In genomic region chr13:94059373-94059772, GRCm38 (mm10) we compare ENCODE assay signal across 11 mouse cellular contexts. TPM values are rescaled to one million over a fixed set of nuclear protein-coding genes. Genes with fewer than 3 reads are reported as not detected.
DNase-seq lines count a peak whose midpoint lies in the region; ATAC-seq and TF ChIP-seq lines count a peak whose summit lies in the region.
"Had no signal": no experiment of that assay in that cellular context is flagged by ENCODE, and none has a peak within 500 bp of the region (broad histone marks: within the 10 kb centered on the region; RNA-seq: fewer than 3 reads in every experiment).

No protein-coding gene starts in this region.

- H3K4me3 ChIP-seq in heart, embryonic 16.5 days (ENCODE audit: low read length), result no peak overlapping the region
- H3K4me3 ChIP-seq in lung, postnatal 0 days (ENCODE audit: low read depth, low read length), result no peak overlapping the region
- peak overlapping the region; percentile 86; the same call in 1 of the 2 replicates for H3K4me3 ChIP-seq in embryonic facial prominence, embryonic 12.5 days
- H3K4me3 ChIP-seq in limb, embryonic 13.5 days, result peak overlapping the region; percentile 90

- H3K27me3 ChIP-seq in heart, embryonic 16.5 days (ENCODE audit: control insufficient read depth, insufficient read depth, low read length), result no peaks in the 10 kb centered on the region
- H3K27me3 ChIP-seq in lung, postnatal 0 days (replicated peaks; ENCODE audit: insufficient read depth, low read length), result no peaks in the 10 kb centered on the region
- H3K27me3 ChIP-seq in embryonic facial prominence, embryonic 12.5 days, result no peaks in the 10 kb centered on the region
- peaks cover 18% of the 10 kb centered on the region for H3K27me3 ChIP-seq in limb, embryonic 13.5 days

- no peaks in the 10 kb centered on the region for H3K9me3 ChIP-seq in heart, embryonic 16.5 days (replicated peaks; ENCODE audit: control insufficient read depth, low read length)
- no peaks in the 10 kb centered on the region for H3K9me3 ChIP-seq in lung, postnatal 0 days (ENCODE audit: low read length)
- H3K9me3 ChIP-seq in embryonic facial prominence, embryonic 12.5 days, result no peaks in the 10 kb centered on the region
- no peaks in the 10 kb centered on the region for H3K9me3 ChIP-seq in limb, embryonic 13.5 days
- H3K9me3 ChIP-seq: liver, embryonic 13.5 days had no signal

- no peaks in the 10 kb centered on the region for H3K36me3 ChIP-seq in heart, embryonic 16.5 days (ENCODE audit: control insufficient read depth, insufficient read depth)
- no peaks in the 10 kb centered on the region for H3K36me3 ChIP-seq in lung, postnatal 0 days (ENCODE audit: insufficient read depth, low read length)
- H3K36me3 ChIP-seq in embryonic facial prominence, embryonic 12.5 days, result no peaks in the 10 kb centered on the region
- peaks cover 4% of the 10 kb centered on the region; the same call in 1 of the 2 replicates for H3K36me3 ChIP-seq in limb, embryonic 13.5 days
- H3K36me3 ChIP-seq: liver, embryonic 13.5 days had no signal

- ATAC-seq in heart, embryonic 16.5 days (replicated peaks; ENCODE audit: extremely low read depth, insufficient read depth, low FRiP score), result no peak
- ATAC-seq in lung, postnatal 0 days, result no peak
- no peak for ATAC-seq in embryonic facial prominence, embryonic 12.5 days (ENCODE audit: insufficient number of reproducible peaks, insufficient read depth, low FRiP score, low TSS enrichment)
- ATAC-seq in limb, embryonic 13.5 days (ENCODE audit: low FRiP score, low read depth), result no peak

- H3K4me1 ChIP-seq in heart, embryonic 16.5 days (ENCODE audit: control insufficient read depth, insufficient read depth, low read length), result peaks cover 25% of the 10 kb centered on the region
- peaks cover 16% of the 10 kb centered on the region for H3K4me1 ChIP-seq in lung, postnatal 0 days (ENCODE audit: insufficient read depth, low read depth, low read length)
- peaks cover 46% of the 10 kb centered on the region for H3K4me1 ChIP-seq in embryonic facial prominence, embryonic 12.5 days
- peaks cover 47% of the 10 kb centered on the region for H3K4me1 ChIP-seq in limb, embryonic 13.5 days

- H3K27ac ChIP-seq in heart, embryonic 16.5 days (ENCODE audit: low read length), result no peak overlapping the region
- H3K27ac ChIP-seq in lung, postnatal 0 days (ENCODE audit: low read length), result no peak overlapping the region
- H3K27ac ChIP-seq in embryonic facial prominence, embryonic 12.5 days, result no peak overlapping the region
- H3K27ac ChIP-seq in limb, embryonic 13.5 days, result no peak overlapping the region
- H3K27ac ChIP-seq: liver, embryonic 13.5 days had no signal

- no peak for TF ChIP-seq EP300 in lung, postnatal 0 days (IDR thresholded peaks at IDR 0.05)

- TF ChIP-seq CTCF in lung, postnatal 0 days (IDR thresholded peaks at IDR 0.05), result no peak

- intact Hi-C loops in heart, postnatal 10 days (cut with DNase I), result loop anchor here (5.0 kb wide), 2 partner anchors 67 to 222 kb away; no protein-coding TSS in a partner anchor

- H3K4me2 ChIP-seq in heart, embryonic 16.5 days (ENCODE audit: low read depth, low read length), result peak overlapping the region; percentile 99
- H3K4me2 ChIP-seq in lung, postnatal 0 days (replicated peaks; ENCODE audit: low read depth, low read length), result peak overlapping the region; percentile 99; the same call in 1 of the 2 replicates
- H3K4me2 ChIP-seq in embryonic facial prominence, embryonic 12.5 days (replicated peaks), result peak overlapping the region; percentile 69
- H3K4me2 ChIP-seq in limb, embryonic 13.5 days (replicated peaks), result peak overlapping the region; percentile 81

- WGBS in heart, embryonic 16.5 days, result 93% methylated on average over 4 of the region's 4 CpGs
- 86% methylated on average over 4 of the region's 4 CpGs for WGBS in lung, postnatal 0 days
- WGBS in embryonic facial prominence, embryonic 12.5 days, result 79% methylated on average over 4 of the region's 4 CpGs
- WGBS in limb, embryonic 13.5 days, result 84% methylated on average over 4 of the region's 4 CpGs

- no peak overlapping the region for H3K9ac ChIP-seq in heart, embryonic 16.5 days (ENCODE audit: low read length)
- H3K9ac ChIP-seq in lung, postnatal 0 days (replicated peaks; ENCODE audit: low read depth), result no peak overlapping the region
- no peak overlapping the region for H3K9ac ChIP-seq in embryonic facial prominence, embryonic 12.5 days
- 0 out of 2 replicates have a peak overlapping the region, but pooled peaks have one; percentile 91 for H3K9ac ChIP-seq in limb, embryonic 13.5 days
- H3K9ac ChIP-seq: liver, embryonic 13.5 days had no signal

- no peak for DNase-seq in heart, postnatal 10 days
- no peak for DNase-seq in lung, postnatal 0 days (ENCODE audit: low spot score)
- DNase-seq in lung, postnatal 4 days, result no peak
- no peak for DNase-seq in cerebellum, adult 8-10 months
- no peak for DNase-seq in natural killer cell, adult 2 months (ENCODE audit: low spot score in 2 of 2)
- DNase-seq: gastrocnemius, postnatal 25 days; layer of hippocampus, postnatal 36 days; liver, embryonic 13.5 days had no signal

RNA-seq across cellular contexts. Expression of gene Lhfpl2, which starts 1.8 kb away (rescaled TPM):
- polyA plus RNA-seq in heart, embryonic 16.5 days (2015; fragmentation: Nextera tagmentation; extraction: Ambion mirVana), result 23.4 and 23.7 TPM in 2 replicates
- 10 to 100 TPM; 23.5 to 38.5 TPM for total RNA-seq in heart, postnatal 10 days (2021)
- polyA plus RNA-seq in lung, postnatal 0 days (2015; fragmentation: Nextera tagmentation; extraction: Ambion mirVana), result 19.9 and 21.4 TPM in 2 replicates
- 67.6 and 69.4 TPM in 2 replicates for polyA plus RNA-seq in embryonic facial prominence, embryonic 12.5 days (2016; fragmentation: Nextera tagmentation; extraction: Ambion mirVana)
- 69.5 and 79.1 TPM in 2 replicates for polyA plus RNA-seq in limb, embryonic 13.5 days (2015; fragmentation: Nextera tagmentation; extraction: Ambion mirVana)

Comparison
In these comparisons a context has a peak if more than half of its experiments do, and no peak if none do; other contexts are left out.
1. H3K4me3 ChIP-seq: peak in embryonic facial prominence, embryonic 12.5 days (single experiment) and limb, embryonic 13.5 days (single experiment); none in heart, embryonic 16.5 days (single experiment) and lung, postnatal 0 days (single experiment).
2. Peak in every context shown above with its lines, with median percentiles within 50 percentile points of each other: H3K4me2 ChIP-seq.